Mouse (Mus musculus) megakaryocyte, adult 5-6 weeks (primary cell): ENCODE data around the gene Slc25a43. TPM values are rescaled to one million over a fixed set of nuclear protein-coding genes. Genes with fewer than 3 reads are reported as not detected.
A peak's percentile ranks its signal among the peaks of the same experiment; 100 is the strongest.

Experiments used
- ATAC-seq: 2 replicates; pipeline ENCODE4 v1.8.0; 2016; ENCODE audit warnings: mild to moderate bottlenecking, inconsistent platforms; ENCODE audit not compliant: poor library complexity, severe bottlenecking
- total RNA-seq, 2 experiments: library from RNA; stranded (forward) in 1 of 2; stranded (reverse) in 1 of 2; fragments of 153-499, 151-499 nt in 1 of 2; fragments of 221-1000, 200-1000 nt in 1 of 2; gene quantifications; 2 replicates each; pipeline versions ENCODE4 v1.2.3 to v1.2.4; 2015 to 2017

The Slc25a43 gene
- total RNA-seq, 2 experiments from 2014 or later: 1.3 to 3.9 TPM

GRCm38 (mm10) chrX:36820201-36820600, 76.7 kb downstream of the Slc25a43 start:
- ATAC-seq: peak; percentile 87

GRCm38 (mm10) chrX:36823932-36824711, 80.7 kb downstream of the Slc25a43 start:
- ATAC-seq: no peak

- ATAC-seq: no peak
These were observed 81.6 kb downstream of the Slc25a43 start for GRCm38 (mm10) chrX:36825032-36825431.

Other genes with a start within 250 kb of the Slc25a43 start
- 40.1 and 45.5 TPM in 2 replicates for gene Pgrmc1, start 145.5 kb upstream of the Slc25a43 start, total RNA-seq (2015)
- gene Pgrmc1, start 145.5 kb upstream of the Slc25a43 start, total RNA-seq (2017): 29.4 and 47.8 TPM in 2 replicates
- 0.59 and 1.9 TPM in 2 replicates for gene Akap17b, start 98.3 kb upstream of the Slc25a43 start, total RNA-seq (2015)
- 1.1 and 3.8 TPM in 2 replicates for gene Akap17b, start 98.3 kb upstream of the Slc25a43 start, total RNA-seq (2017)
- gene Slc25a5, start 52.0 kb downstream of the Slc25a43 start, total RNA-seq (2015): 699 and 817 TPM in 2 replicates
- 576 and 610 TPM in 2 replicates for gene Slc25a5, start 52.0 kb downstream of the Slc25a43 start, total RNA-seq (2017)
- 97.6 and 104 TPM in 2 replicates for gene Ube2a, start 130.2 kb downstream of the Slc25a43 start, total RNA-seq (2015)
- 19.8 and 22.7 TPM in 2 replicates for gene Ube2a, start 130.2 kb downstream of the Slc25a43 start, total RNA-seq (2017)
- 23.8 and 25.9 TPM in 2 replicates for gene C330007P06Rik, start 130.5 kb downstream of the Slc25a43 start, total RNA-seq (2015)
- gene C330007P06Rik, start 130.5 kb downstream of the Slc25a43 start, total RNA-seq (2017): 51.9 and 59.1 TPM in 2 replicates
- gene Nkrf, start 159.2 kb downstream of the Slc25a43 start, total RNA-seq (2015): 6.4 and 6.6 TPM in 2 replicates
- 3.2 and 8.0 TPM in 2 replicates for gene Nkrf, start 159.2 kb downstream of the Slc25a43 start, total RNA-seq (2017)
- 42.3 and 42.4 TPM in 2 replicates for gene Sept6, start 248.1 kb downstream of the Slc25a43 start, total RNA-seq (2015)
- gene Sept6, start 248.1 kb downstream of the Slc25a43 start, total RNA-seq (2017): 37.9 and 38.7 TPM in 2 replicates